Mouse (Mus musculus): ENCODE measurements around the gene Mapre3. TPM values are rescaled to one million over a fixed set of nuclear protein-coding genes. Genes with fewer than 3 reads are reported as not detected.

Gene Mapre3
- polyA plus RNA-seq, 1 experiment from 2014 or later: 20.0 TPM

GRCm38 (mm10) chr5:30841896-30842295, 27.5 kb downstream of the Mapre3 start:
- Histone ChIP-seq H3K27ac (ENCODE audit: low read length) (no peak overlapping the region), H3K4me2 (ENCODE audit: low read depth, low read length) (no peak overlapping the region), H3K4me1 (ENCODE audit: control insufficient read depth, insufficient read depth, low read length) (no peaks in the 10 kb centered on the region), H3K9me3 (replicated peaks; ENCODE audit: control insufficient read depth, low read length) (no peaks in the 10 kb centered on the region), H3K9ac (ENCODE audit: low read length) (no peak overlapping the region), H3K27me3 (ENCODE audit: control insufficient read depth, insufficient read depth, low read length) (no peaks in the 10 kb centered on the region), H3K4me3 (replicated peaks; ENCODE audit: low read length) (no peak overlapping the region), H3K36me3 (ENCODE audit: control insufficient read depth, insufficient read depth, low read length) (no peaks in the 10 kb centered on the region)
- 39% methylated on average over 3 of the region's 3 CpGs for WGBS
- ATAC-seq (ENCODE audit: insufficient read depth, low FRiP score): no peak

- Histone ChIP-seq H3K9ac (ENCODE audit: low read length) (no peak overlapping the region), H3K36me3 (ENCODE audit: control insufficient read depth, insufficient read depth, low read length) (no peaks in the 10 kb centered on the region), H3K27me3 (ENCODE audit: control insufficient read depth, insufficient read depth, low read length) (no peaks in the 10 kb centered on the region), H3K4me3 (replicated peaks; ENCODE audit: low read length) (no peak overlapping the region), H3K27ac (ENCODE audit: low read length) (peak overlapping the region; percentile 90), H3K4me1 (ENCODE audit: control insufficient read depth, insufficient read depth, low read length) (peaks cover 12% of the 10 kb centered on the region), H3K4me2 (ENCODE audit: low read depth, low read length) (no peak overlapping the region), H3K9me3 (replicated peaks; ENCODE audit: control insufficient read depth, low read length) (no peaks in the 10 kb centered on the region)
- 41% methylated on average over 6 of the region's 6 CpGs for WGBS
- peak; percentile 91 for ATAC-seq (ENCODE audit: insufficient read depth, low FRiP score)
These were observed 35.6 kb downstream of the Mapre3 start for GRCm38 (mm10) chr5:30849891-30850555.

GRCm38 (mm10) chr5:30850556-30850925, 36.1 kb downstream of the Mapre3 start:
- WGBS: 51% methylated on average over 2 of the region's 2 CpGs
- no peak overlapping the region for H3K4me2 ChIP-seq (ENCODE audit: low read depth, low read length)

GRCm38 (mm10) chr5:30853522-30853921, 39.1 kb downstream of the Mapre3 start:
- H3K36me3 ChIP-seq (ENCODE audit: control insufficient read depth, insufficient read depth, low read length): no peaks in the 10 kb centered on the region
- WGBS: 80% methylated on average over 4 of the region's 4 CpGs

More at GRCm38 (mm10) chr5:30850556-30850925, 36.1 kb downstream of the Mapre3 start:
- H3K36me3 ChIP-seq (ENCODE audit: control insufficient read depth, insufficient read depth, low read length): no peaks in the 10 kb centered on the region
- peaks cover 12% of the 10 kb centered on the region for H3K4me1 ChIP-seq (ENCODE audit: control insufficient read depth, insufficient read depth, low read length)
- no peaks in the 10 kb centered on the region for H3K27me3 ChIP-seq (ENCODE audit: control insufficient read depth, insufficient read depth, low read length)
- peak overlapping the region; percentile 90 for H3K27ac ChIP-seq (ENCODE audit: low read length)
- H3K4me3 ChIP-seq (replicated peaks; ENCODE audit: low read length): no peak overlapping the region
- ATAC-seq (ENCODE audit: insufficient read depth, low FRiP score): 0 out of 2 replicates have a peak, but pooled peaks have one; percentile 2
- H3K9ac ChIP-seq (ENCODE audit: low read length): no peak overlapping the region
- no peaks in the 10 kb centered on the region for H3K9me3 ChIP-seq (replicated peaks; ENCODE audit: control insufficient read depth, low read length)

GRCm38 (mm10) chr5:30855674-30856073, 41.2 kb downstream of the Mapre3 start:
- Histone ChIP-seq H3K9ac (ENCODE audit: low read length) (no peak overlapping the region), H3K4me1 (ENCODE audit: control insufficient read depth, insufficient read depth, low read length) (peaks cover under 1% of the 10 kb centered on the region), H3K27me3 (ENCODE audit: control insufficient read depth, insufficient read depth, low read length) (no peaks in the 10 kb centered on the region), H3K4me3 (replicated peaks; ENCODE audit: low read length) (no peak overlapping the region), H3K4me2 (ENCODE audit: low read depth, low read length) (no peak overlapping the region), H3K36me3 (ENCODE audit: control insufficient read depth, insufficient read depth, low read length) (no peaks in the 10 kb centered on the region), H3K9me3 (replicated peaks; ENCODE audit: control insufficient read depth, low read length) (no peaks in the 10 kb centered on the region), H3K27ac (ENCODE audit: low read length) (no peak overlapping the region)
- ATAC-seq (ENCODE audit: insufficient read depth, low FRiP score): no peak
- WGBS: 60% methylated on average over 3 of the region's 3 CpGs

More at GRCm38 (mm10) chr5:30853522-30853921, 39.1 kb downstream of the Mapre3 start:
- H3K4me3 ChIP-seq (replicated peaks; ENCODE audit: low read length): no peak overlapping the region
- H3K27ac ChIP-seq (ENCODE audit: low read length): no peak overlapping the region
- ATAC-seq (ENCODE audit: insufficient read depth, low FRiP score): no peak
- no peak overlapping the region for H3K9ac ChIP-seq (ENCODE audit: low read length)
- H3K4me2 ChIP-seq (ENCODE audit: low read depth, low read length): no peak overlapping the region
- H3K27me3 ChIP-seq (ENCODE audit: control insufficient read depth, insufficient read depth, low read length): no peaks in the 10 kb centered on the region
- no peaks in the 10 kb centered on the region for H3K9me3 ChIP-seq (replicated peaks; ENCODE audit: control insufficient read depth, low read length)
- H3K4me1 ChIP-seq (ENCODE audit: control insufficient read depth, insufficient read depth, low read length): peaks cover 12% of the 10 kb centered on the region

GRCm38 (mm10) chr5:30856124-30856523, 41.7 kb downstream of the Mapre3 start:
- Histone ChIP-seq H3K36me3 (ENCODE audit: control insufficient read depth, insufficient read depth, low read length) (no peaks in the 10 kb centered on the region), H3K9ac (ENCODE audit: low read length) (no peak overlapping the region), H3K9me3 (replicated peaks; ENCODE audit: control insufficient read depth, low read length) (no peaks in the 10 kb centered on the region), H3K4me1 (ENCODE audit: control insufficient read depth, insufficient read depth, low read length) (no peaks in the 10 kb centered on the region), H3K4me2 (ENCODE audit: low read depth, low read length) (no peak overlapping the region), H3K27me3 (ENCODE audit: control insufficient read depth, insufficient read depth, low read length) (no peaks in the 10 kb centered on the region), H3K27ac (ENCODE audit: low read length) (no peak overlapping the region), H3K4me3 (replicated peaks; ENCODE audit: low read length) (no peak overlapping the region)
- WGBS: 93% methylated on average over 2 of the region's 2 CpGs
- peak; percentile 10; the same call in 1 of the 2 replicates for ATAC-seq (ENCODE audit: insufficient read depth, low FRiP score)

- H3K9me3 ChIP-seq (replicated peaks; ENCODE audit: control insufficient read depth, low read length): no peaks in the 10 kb centered on the region
- 0 out of 2 replicates have a peak, but pooled peaks cover 4% of the 10 kb centered on the region for H3K4me1 ChIP-seq (ENCODE audit: control insufficient read depth, insufficient read depth, low read length)
- 48% methylated on average over 4 of the region's 4 CpGs for WGBS
- no peak overlapping the region for H3K4me3 ChIP-seq (replicated peaks; ENCODE audit: low read length)
- no peak overlapping the region for H3K27ac ChIP-seq (ENCODE audit: low read length)
- H3K36me3 ChIP-seq (ENCODE audit: control insufficient read depth, insufficient read depth, low read length): no peaks in the 10 kb centered on the region
- peak; percentile 63 for ATAC-seq (ENCODE audit: insufficient read depth, low FRiP score)
- H3K27me3 ChIP-seq (ENCODE audit: control insufficient read depth, insufficient read depth, low read length): no peaks in the 10 kb centered on the region
- H3K4me2 ChIP-seq (ENCODE audit: low read depth, low read length): no peak overlapping the region
- 0 out of 2 replicates have a peak overlapping the region, but pooled peaks have one; percentile 13 for H3K9ac ChIP-seq (ENCODE audit: low read length)
These were observed 49.4 kb downstream of the Mapre3 start for GRCm38 (mm10) chr5:30863852-30864251.

GRCm38 (mm10) chr5:30864322-30864721, 49.9 kb downstream of the Mapre3 start:
- no peaks in the 10 kb centered on the region for H3K9me3 ChIP-seq (replicated peaks; ENCODE audit: control insufficient read depth, low read length)
- 0 out of 2 replicates have a peak, but pooled peaks cover 4% of the 10 kb centered on the region for H3K4me1 ChIP-seq (ENCODE audit: control insufficient read depth, insufficient read depth, low read length)
- no peak overlapping the region for H3K9ac ChIP-seq (ENCODE audit: low read length)
- H3K27ac ChIP-seq (ENCODE audit: low read length): no peak overlapping the region
- no peaks in the 10 kb centered on the region for H3K36me3 ChIP-seq (ENCODE audit: control insufficient read depth, insufficient read depth, low read length)
- no peak for ATAC-seq (ENCODE audit: insufficient read depth, low FRiP score)
- no peak overlapping the region for H3K4me2 ChIP-seq (ENCODE audit: low read depth, low read length)
- H3K27me3 ChIP-seq (ENCODE audit: control insufficient read depth, insufficient read depth, low read length): no peaks in the 10 kb centered on the region
- 49% methylated on average over 15 of the region's 15 CpGs for WGBS
- H3K4me3 ChIP-seq (replicated peaks; ENCODE audit: low read length): no peak overlapping the region

GRCm38 (mm10) chr5:30866871-30867270, 52.4 kb downstream of the Mapre3 start:
- Histone ChIP-seq H3K36me3 (ENCODE audit: control insufficient read depth, insufficient read depth, low read length) (no peaks in the 10 kb centered on the region), H3K27ac (ENCODE audit: low read length) (no peak overlapping the region), H3K9ac (ENCODE audit: low read length) (no peak overlapping the region), H3K4me1 (ENCODE audit: control insufficient read depth, insufficient read depth, low read length) (peaks cover 10% of the 10 kb centered on the region), H3K4me3 (replicated peaks; ENCODE audit: low read length) (no peak overlapping the region), H3K9me3 (replicated peaks; ENCODE audit: control insufficient read depth, low read length) (no peaks in the 10 kb centered on the region), H3K4me2 (ENCODE audit: low read depth, low read length) (no peak overlapping the region), H3K27me3 (ENCODE audit: control insufficient read depth, insufficient read depth, low read length) (no peaks in the 10 kb centered on the region)
- 79% methylated on average over 3 of the region's 3 CpGs for WGBS
- ATAC-seq (ENCODE audit: insufficient read depth, low FRiP score): no peak
